Mouse (Mus musculus) stomach, embryonic 16.5 days (tissue): ENCODE results near the gene Ep300. TPM values are rescaled to one million over a fixed set of nuclear protein-coding genes. Genes with fewer than 3 reads are reported as not detected.

Source experiments
- ATAC-seq: fragments of 200-750 bp; cut with Nextera tagmentation; 2 replicates; pipeline ENCODE4 v1.8.0; 2017; ENCODE audit warnings: moderate number of reproducible peaks, moderate TSS enrichment; ENCODE audit not compliant: insufficient read depth, low FRiP score
- H3K27ac ChIP-seq: fragments of 300-500 bp; sonication (generic); 2 replicates; pipeline ENCODE4 v1.5.1; 2014; ENCODE audit warnings: low read length
- H3K27me3 ChIP-seq: fragments of 300-500 bp; sonication (generic); 2 replicates; pipeline ENCODE4 v1.6.1; 2014; ENCODE audit warnings: low read length, control low read depth, mixed read lengths; ENCODE audit not compliant: control insufficient read depth, insufficient read depth
- H3K36me3 ChIP-seq: fragments of 300-500 bp; sonication (generic); 2 replicates; pipeline ENCODE4 v1.6.1; 2014; ENCODE audit warnings: low read length; ENCODE audit not compliant: control insufficient read depth, insufficient read depth
- H3K4me1 ChIP-seq: fragments of 300-500 bp; sonication (generic); 2 replicates; pipeline ENCODE4 v1.6.1; 2014; ENCODE audit warnings: low read length, control low read depth, mixed read lengths; ENCODE audit not compliant: control insufficient read depth, insufficient read depth
- H3K4me2 ChIP-seq: fragments of 300-500 bp; sonication (generic); 2 replicates; pipeline ENCODE4 v1.6.1; 2014; ENCODE audit warnings: low read depth, low read length, mixed read lengths
- H3K4me3 ChIP-seq: fragments of 300-500 bp; sonication (generic); replicated peaks from 2 replicates; pipeline ENCODE4 v1.5.1; 2014; ENCODE audit warnings: mild to moderate bottlenecking, low read length
- H3K9ac ChIP-seq: fragments of 300-500 bp; sonication (generic); 2 replicates; pipeline ENCODE4 v1.6.1; 2014; ENCODE audit warnings: low read length
- H3K9me3 ChIP-seq: fragments of 300-500 bp; sonication (generic); replicated peaks from 2 replicates; pipeline ENCODE4 v1.6.1; 2016; ENCODE audit warnings: low read length, control low read depth; ENCODE audit not compliant: control insufficient read depth
- WGBS: fragments of 180-500 bp; shearing (Covaris S2); extraction: QIAGEN DNeasy Blood & Tissue Kit; methylation state at CpG from one replicate; pipeline ENCODE4 v1.1.7; 2014; 5-methylcytosine and 5-hydroxymethylcytosine counted together
- polyA plus RNA-seq: library from polyadenylated mRNA; unstranded; fragments of >200 nt; fragmentation: Nextera tagmentation; extraction: Ambion mirVana; gene quantifications from 2 replicates; pipeline ENCODE4 v1.2.1, GENCODE M21; 2015

Ep300 gene
- 15.1 and 15.3 TPM in 2 replicates for polyA plus RNA-seq

DNA sequence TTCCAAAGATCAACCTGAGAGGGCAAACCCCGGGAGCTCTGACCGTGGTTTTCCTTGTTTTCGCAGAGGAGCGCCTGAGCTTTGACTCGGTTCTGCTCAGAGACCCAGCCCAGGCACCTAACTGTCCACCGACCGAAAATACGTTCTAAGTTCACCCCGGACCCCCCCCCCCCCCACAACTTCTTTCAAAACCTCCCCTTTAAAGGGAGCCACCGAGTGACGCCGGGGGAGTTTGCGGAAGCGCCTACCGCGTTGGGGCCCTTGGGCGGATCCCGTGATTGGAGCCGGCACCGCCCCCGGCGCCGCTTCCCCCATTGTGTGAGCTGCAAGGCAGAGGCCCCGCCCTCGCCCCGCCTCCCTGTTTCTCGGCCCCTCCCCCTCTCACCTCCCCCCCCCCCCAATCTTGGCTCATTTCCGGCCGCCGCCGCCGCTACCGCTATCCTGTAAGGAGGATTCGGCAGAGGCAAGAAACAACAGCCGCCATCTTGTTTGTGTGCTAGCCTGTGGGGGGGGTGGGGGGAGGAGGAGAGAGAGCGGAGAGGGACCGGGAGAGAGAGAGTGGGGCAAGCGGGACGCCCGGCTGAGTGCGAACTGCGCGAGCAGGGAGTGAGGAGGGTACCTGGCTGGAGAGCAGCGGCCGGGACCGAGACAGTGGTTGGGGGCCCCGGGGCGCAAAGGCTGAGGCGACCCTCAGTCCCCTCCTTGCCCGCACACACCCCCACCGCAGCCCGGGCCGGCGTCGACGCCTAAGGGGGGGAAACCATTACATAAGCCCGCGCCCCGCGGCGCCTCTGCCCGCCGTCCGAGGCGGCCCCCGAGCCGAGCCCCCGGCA is at the start of gene Ep300:
TSS of gene Ep300 (plus strand) at position 439 of the 833 bp plus-strand sequence.
- peak; percentile 94 for ATAC-seq
- under 1% methylated on average over 66 of the region's 68 CpGs for WGBS

DNA sequence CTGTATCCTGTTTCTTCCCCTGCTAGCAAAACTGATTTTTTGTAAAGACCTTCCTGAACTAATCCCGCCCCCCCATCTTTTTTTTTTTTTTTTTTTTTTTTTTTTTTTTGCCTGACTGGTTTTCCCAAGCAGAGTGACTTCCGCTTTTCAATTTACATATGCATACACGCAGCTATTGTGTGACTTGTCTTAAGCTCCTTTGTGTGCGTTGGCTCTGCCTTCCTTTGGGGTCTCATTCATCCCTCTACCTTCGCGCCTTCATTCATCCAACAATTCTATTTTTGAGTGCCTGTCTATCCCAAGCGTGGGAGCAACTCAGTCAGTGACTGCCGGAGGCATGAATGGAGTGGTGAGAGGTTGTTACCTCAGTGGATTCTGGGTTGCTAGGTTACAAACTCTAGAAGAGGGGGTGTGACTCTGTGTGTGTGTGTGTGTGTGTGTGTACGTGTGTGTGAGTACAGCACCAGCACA is 49.2 kb upstream of the Ep300 start:
- ATAC-seq, result no peak
- WGBS, result 46% methylated on average over 9 of the region's 9 CpGs
- H3K9ac ChIP-seq, result no peak overlapping the region
- no peaks in the 10 kb centered on the region for H3K9me3 ChIP-seq
- H3K27me3 ChIP-seq, result no peaks in the 10 kb centered on the region
- no peak overlapping the region for H3K27ac ChIP-seq
- H3K36me3 ChIP-seq, result no peaks in the 10 kb centered on the region
- no peaks in the 10 kb centered on the region for H3K4me1 ChIP-seq
- H3K4me3 ChIP-seq, result no peak overlapping the region
- no peak overlapping the region for H3K4me2 ChIP-seq

More for the DNA sequence above, at the start of gene Ep300:
- no peaks in the 10 kb centered on the region for H3K36me3 ChIP-seq
- H3K4me3 ChIP-seq, result peak within 1 kb of the TSS; percentile 75
- H3K9ac ChIP-seq, result peak within 1 kb of the TSS; percentile 100
- peak within 1 kb of the TSS; percentile 74 for H3K4me2 ChIP-seq
- H3K9me3 ChIP-seq, result no peaks in the 10 kb centered on the region
- no peaks in the 10 kb centered on the region for H3K27me3 ChIP-seq
- H3K4me1 ChIP-seq, result peaks cover 8% of the 10 kb centered on the region; the same call in 1 of the 2 replicates
- peak within 1 kb of the TSS; percentile 100 for H3K27ac ChIP-seq

GRCm38 (mm10) chr15:81538149-81538548 is 47.0 kb upstream of the Ep300 start:
- Histone ChIP-seq H3K9me3 (no peaks in the 10 kb centered on the region), H3K4me2 (no peak overlapping the region), H3K4me1 (no peaks in the 10 kb centered on the region), H3K27ac (no peak overlapping the region), H3K36me3 (no peaks in the 10 kb centered on the region), H3K4me3 (no peak overlapping the region), H3K9ac (no peak overlapping the region), H3K27me3 (no peaks in the 10 kb centered on the region)
- WGBS, result 78% methylated on average over 4 of the region's 4 CpGs
- no peak for ATAC-seq

- Histone ChIP-seq H3K4me3 (no peak overlapping the region), H3K9ac (no peak overlapping the region), H3K27ac (no peak overlapping the region), H3K36me3 (no peaks in the 10 kb centered on the region), H3K4me2 (no peak overlapping the region), H3K4me1 (no peaks in the 10 kb centered on the region), H3K9me3 (no peaks in the 10 kb centered on the region), H3K27me3 (no peaks in the 10 kb centered on the region)
- ATAC-seq, result no peak
- WGBS, result 74% methylated on average over 2 of the region's 2 CpGs
These were observed 45.6 kb upstream of the Ep300 start for GRCm38 (mm10) chr15:81539560-81539959.

GRCm38 (mm10) chr15:81544916-81545315 is 40.2 kb upstream of the Ep300 start:
- ATAC-seq, result no peak
- 87% methylated on average over 2 of the region's 2 CpGs for WGBS
- Histone ChIP-seq H3K4me1 (no peaks in the 10 kb centered on the region), H3K4me3 (no peak overlapping the region), H3K9me3 (no peaks in the 10 kb centered on the region), H3K4me2 (no peak overlapping the region), H3K36me3 (no peaks in the 10 kb centered on the region), H3K27ac (no peak overlapping the region), H3K27me3 (no peaks in the 10 kb centered on the region), H3K9ac (no peak overlapping the region)

DNA sequence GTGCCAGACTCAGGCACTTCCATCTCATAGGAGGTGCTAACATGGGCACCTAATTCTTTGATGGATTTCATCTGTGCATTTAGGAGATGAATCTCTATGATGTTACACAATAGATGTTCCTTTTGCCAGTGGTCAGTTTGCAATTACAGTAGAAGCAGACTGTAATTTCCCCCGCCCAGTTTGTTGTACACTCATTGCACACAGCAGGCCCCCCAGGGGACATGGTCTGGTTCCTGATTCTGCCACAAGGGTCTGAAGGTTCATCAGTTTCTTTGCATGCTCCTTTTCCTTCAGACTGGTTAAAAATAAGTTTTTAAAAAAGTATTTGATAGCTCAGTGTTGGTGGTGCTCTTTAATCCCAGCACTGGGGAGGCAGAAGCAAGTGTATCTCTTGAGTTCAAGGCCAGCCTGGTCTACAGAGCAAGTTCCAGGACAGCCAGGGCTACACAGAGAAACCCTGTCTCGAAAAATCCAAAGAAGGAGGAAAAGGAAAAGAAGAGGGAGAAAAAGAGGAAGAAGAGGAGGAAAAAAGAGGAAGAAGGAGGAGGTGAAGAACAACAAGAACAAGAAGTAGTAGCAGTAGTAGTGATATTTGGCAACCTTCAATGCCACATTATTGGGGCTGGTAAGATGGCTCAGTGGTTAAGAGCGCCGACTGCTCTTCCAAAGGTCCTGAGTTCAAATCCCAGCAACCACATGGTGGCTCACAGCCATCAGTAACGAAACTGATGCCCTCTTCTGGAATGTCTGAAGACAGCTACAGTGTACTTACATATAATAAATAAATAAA is 39.6 kb upstream of the Ep300 start:
- Histone ChIP-seq H3K4me3 (no peak overlapping the region), H3K27ac (no peak overlapping the region), H3K36me3 (no peaks in the 10 kb centered on the region), H3K9me3 (no peaks in the 10 kb centered on the region), H3K4me1 (no peaks in the 10 kb centered on the region), H3K9ac (no peak overlapping the region), H3K4me2 (no peak overlapping the region), H3K27me3 (no peaks in the 10 kb centered on the region)
- 76% methylated on average over 5 of the region's 5 CpGs for WGBS
- no peak for ATAC-seq

- Histone ChIP-seq H3K9ac (no peak overlapping the region), H3K4me3 (no peak overlapping the region), H3K9me3 (no peaks in the 10 kb centered on the region), H3K27ac (no peak overlapping the region), H3K27me3 (no peaks in the 10 kb centered on the region), H3K36me3 (no peaks in the 10 kb centered on the region), H3K4me1 (no peaks in the 10 kb centered on the region), H3K4me2 (no peak overlapping the region)
- 96% methylated on average over 1 of the region's 1 CpGs for WGBS
- ATAC-seq, result no peak
These were observed 31.7 kb upstream of the Ep300 start for GRCm38 (mm10) chr15:81553455-81553854.

GRCm38 (mm10) chr15:81554558-81555297 is 30.4 kb upstream of the Ep300 start:
- Histone ChIP-seq H3K4me2 (peak overlapping the region; percentile 27), H3K27me3 (no peaks in the 10 kb centered on the region), H3K9ac (peak overlapping the region; percentile 36; the same call in 1 of the 2 replicates), H3K4me1 (no peaks in the 10 kb centered on the region), H3K9me3 (no peaks in the 10 kb centered on the region), H3K27ac (no peak overlapping the region), H3K36me3 (no peaks in the 10 kb centered on the region), H3K4me3 (no peak overlapping the region)
- peak; percentile 85 for ATAC-seq
- WGBS, result 28% methylated on average over 18 of the region's 18 CpGs
